Comparison of ENCODE assay signal across 9 mouse cellular contexts in genomic region chr10:75897373-75897772, GRCm38 (mm10). TPM values are rescaled to one million over a fixed set of nuclear protein-coding genes. Genes with fewer than 3 reads are reported as not detected.
DNase-seq lines count a peak whose midpoint lies in the region; ATAC-seq and TF ChIP-seq lines count a peak whose summit lies in the region.
"Had no signal": no experiment of that assay in that cellular context is flagged by ENCODE, and none has a peak within 500 bp of the region (broad histone marks: within the 10 kb centered on the region; RNA-seq: fewer than 3 reads in every experiment).

No protein-coding gene starts in this region.

- 53% methylated on average over 6 of the region's 6 CpGs for WGBS in forebrain, embryonic 10.5 days
- WGBS in forebrain, embryonic 12.5 days = 43% methylated on average over 6 of the region's 6 CpGs
- WGBS in embryonic facial prominence, embryonic 11.5 days = 42% methylated on average over 6 of the region's 6 CpGs
- 42% methylated on average over 6 of the region's 6 CpGs for WGBS in lung, postnatal 0 days

- no peak for TF ChIP-seq EP300 in lung, postnatal 0 days (IDR thresholded peaks at IDR 0.05)

- DNase-seq in forebrain, embryonic 10.5 days (ENCODE audit: extremely low spot score, low spot score) = peak; percentile 67
- DNase-seq in 3T3-L1 (ENCODE audit: low read depth, low spot score) = peak; percentile 71
- peak; percentile 81 for DNase-seq in adrenal gland, postnatal 25 days
- peak; percentile 79 for DNase-seq in embryonic facial prominence, embryonic 11.5 days (ENCODE audit: low spot score)
- DNase-seq in kidney, adult 9 months = peak; percentile 84
- DNase-seq in lung, postnatal 0 days (ENCODE audit: low spot score) = peak; percentile 85
- DNase-seq in spleen, adult 18-20 months = peak; percentile 30 to 66

- H3K9ac ChIP-seq in forebrain, embryonic 12.5 days = no peak overlapping the region
- H3K9ac ChIP-seq in embryonic facial prominence, embryonic 11.5 days (replicated peaks; ENCODE audit: low read length) = no peak overlapping the region
- no peak overlapping the region for H3K9ac ChIP-seq in lung, postnatal 0 days (replicated peaks; ENCODE audit: low read depth)
- H3K9ac ChIP-seq: limb, embryonic 12.5 days had no signal

- no peak overlapping the region for H3K4me2 ChIP-seq in forebrain, embryonic 12.5 days
- H3K4me2 ChIP-seq in embryonic facial prominence, embryonic 11.5 days (ENCODE audit: low read depth, low read length) = no peak overlapping the region
- no peak overlapping the region for H3K4me2 ChIP-seq in lung, postnatal 0 days (replicated peaks; ENCODE audit: low read depth, low read length)
- H3K4me2 ChIP-seq: limb, embryonic 12.5 days had no signal

- no peaks in the 10 kb centered on the region for H3K9me3 ChIP-seq in forebrain, embryonic 10.5 days
- H3K9me3 ChIP-seq in forebrain, embryonic 12.5 days = no peaks in the 10 kb centered on the region
- no peaks in the 10 kb centered on the region for H3K9me3 ChIP-seq in embryonic facial prominence, embryonic 11.5 days (replicated peaks; ENCODE audit: control insufficient read depth, low read length)
- no peaks in the 10 kb centered on the region for H3K9me3 ChIP-seq in lung, postnatal 0 days (ENCODE audit: low read length)
- H3K9me3 ChIP-seq: limb, embryonic 12.5 days had no signal

- no peak for ATAC-seq in forebrain, embryonic 12.5 days (ENCODE audit: low FRiP score)
- no peak for ATAC-seq in embryonic facial prominence, embryonic 11.5 days (replicated peaks; ENCODE audit: insufficient number of reproducible peaks, low FRiP score, low TSS enrichment, low read depth)
- ATAC-seq in lung, postnatal 0 days = no peak

- H3K27ac ChIP-seq in forebrain, embryonic 10.5 days = no peak overlapping the region
- no peak overlapping the region for H3K27ac ChIP-seq in forebrain, embryonic 12.5 days
- H3K27ac ChIP-seq in embryonic facial prominence, embryonic 11.5 days (replicated peaks; ENCODE audit: low read depth, low read length) = no peak overlapping the region
- H3K27ac ChIP-seq in lung, postnatal 0 days (ENCODE audit: low read length) = no peak overlapping the region
- H3K27ac ChIP-seq: limb, embryonic 12.5 days had no signal

- H3K4me3 ChIP-seq in forebrain, embryonic 10.5 days = no peak overlapping the region
- no peak overlapping the region for H3K4me3 ChIP-seq in forebrain, embryonic 12.5 days (replicated peaks)
- H3K4me3 ChIP-seq in embryonic facial prominence, embryonic 11.5 days (ENCODE audit: low read depth, low read length) = no peak overlapping the region
- no peak overlapping the region for H3K4me3 ChIP-seq in lung, postnatal 0 days (ENCODE audit: low read depth, low read length)
- H3K4me3 ChIP-seq: limb, embryonic 12.5 days had no signal

- H3K4me1 ChIP-seq in forebrain, embryonic 10.5 days = peaks cover 21% of the 10 kb centered on the region
- peaks cover 12% of the 10 kb centered on the region for H3K4me1 ChIP-seq in forebrain, embryonic 12.5 days
- no peaks in the 10 kb centered on the region for H3K4me1 ChIP-seq in embryonic facial prominence, embryonic 11.5 days (ENCODE audit: control insufficient read depth, insufficient read depth, low read length)
- peaks cover 12% of the 10 kb centered on the region; the same call in 1 of the 2 replicates for H3K4me1 ChIP-seq in lung, postnatal 0 days (ENCODE audit: insufficient read depth, low read depth, low read length)

- H3K36me3 ChIP-seq in forebrain, embryonic 10.5 days (replicated peaks) = peaks cover 87% of the 10 kb centered on the region
- H3K36me3 ChIP-seq in forebrain, embryonic 12.5 days (replicated peaks) = peaks cover 82% of the 10 kb centered on the region
- H3K36me3 ChIP-seq in embryonic facial prominence, embryonic 11.5 days (replicated peaks; ENCODE audit: control insufficient read depth, insufficient read depth, low read depth, low read length) = peaks cover 10% of the 10 kb centered on the region
- H3K36me3 ChIP-seq in lung, postnatal 0 days (ENCODE audit: insufficient read depth, low read length) = peaks cover 13% of the 10 kb centered on the region; the same call in 1 of the 2 replicates

- no peaks in the 10 kb centered on the region for H3K27me3 ChIP-seq in forebrain, embryonic 10.5 days (ENCODE audit: poor library complexity, severe bottlenecking)
- no peaks in the 10 kb centered on the region for H3K27me3 ChIP-seq in forebrain, embryonic 12.5 days
- no peaks in the 10 kb centered on the region for H3K27me3 ChIP-seq in embryonic facial prominence, embryonic 11.5 days (ENCODE audit: control insufficient read depth, insufficient read depth, low read length)
- no peaks in the 10 kb centered on the region for H3K27me3 ChIP-seq in lung, postnatal 0 days (replicated peaks; ENCODE audit: insufficient read depth, low read length)
- H3K27me3 ChIP-seq: limb, embryonic 12.5 days had no signal

- peak; percentile 92 for TF ChIP-seq CTCF in lung, postnatal 0 days (IDR thresholded peaks at IDR 0.05)

RNA-seq across cellular contexts. Expression of gene Derl3, which starts 4.2 kb away (rescaled TPM):
- polyA plus RNA-seq in forebrain, embryonic 10.5 days (2016; fragmentation: Nextera tagmentation; extraction: Ambion mirVana) = 1.8 and 2.4 TPM in 2 replicates
- polyA plus RNA-seq in forebrain, embryonic 12.5 days (2016; fragmentation: Nextera tagmentation; extraction: Ambion mirVana) = 3.1 and 3.3 TPM in 2 replicates
- total RNA-seq in adrenal gland, postnatal 25 days (2021) = 1.1 and 1.5 TPM in 2 replicates
- 2.3 and 3.7 TPM in 2 replicates for polyA plus RNA-seq in embryonic facial prominence, embryonic 11.5 days (2014; fragmentation: Nextera tagmentation; extraction: Ambion mirVana)
- polyA plus RNA-seq in lung, postnatal 0 days (2015; fragmentation: Nextera tagmentation; extraction: Ambion mirVana) = 1.2 TPM in 2 replicates

RNA-seq across cellular contexts. Expression of gene Smarcb1, which starts 24.0 kb away (rescaled TPM):
- polyA plus RNA-seq in forebrain, embryonic 10.5 days (2016; fragmentation: Nextera tagmentation; extraction: Ambion mirVana) = 275 and 283 TPM in 2 replicates
- polyA plus RNA-seq in forebrain, embryonic 12.5 days (2016; fragmentation: Nextera tagmentation; extraction: Ambion mirVana) = 303 and 310 TPM in 2 replicates
- 84.7 and 85.0 TPM in 2 replicates for total RNA-seq in adrenal gland, postnatal 25 days (2021)
- polyA plus RNA-seq in embryonic facial prominence, embryonic 11.5 days (2014; fragmentation: Nextera tagmentation; extraction: Ambion mirVana) = 236 and 250 TPM in 2 replicates
- 109 TPM in 2 replicates for polyA plus RNA-seq in lung, postnatal 0 days (2015; fragmentation: Nextera tagmentation; extraction: Ambion mirVana)

RNA-seq across cellular contexts. Expression of gene Chchd10, which starts 35.6 kb away (rescaled TPM):
- polyA plus RNA-seq in forebrain, embryonic 10.5 days (2016; fragmentation: Nextera tagmentation; extraction: Ambion mirVana) = 8.8 and 10.7 TPM in 2 replicates
- polyA plus RNA-seq in forebrain, embryonic 12.5 days (2016; fragmentation: Nextera tagmentation; extraction: Ambion mirVana) = 7.6 and 7.8 TPM in 2 replicates
- 787 and 1,051 TPM in 2 replicates for total RNA-seq in adrenal gland, postnatal 25 days (2021)
- polyA plus RNA-seq in embryonic facial prominence, embryonic 11.5 days (2014; fragmentation: Nextera tagmentation; extraction: Ambion mirVana) = 8.7 and 8.8 TPM in 2 replicates
- polyA plus RNA-seq in lung, postnatal 0 days (2015; fragmentation: Nextera tagmentation; extraction: Ambion mirVana) = 299 and 347 TPM in 2 replicates

RNA-seq across cellular contexts. Expression of gene Mif, which starts 37.3 kb away (rescaled TPM):
- polyA plus RNA-seq in forebrain, embryonic 10.5 days (2016; fragmentation: Nextera tagmentation; extraction: Ambion mirVana) = 3,631 and 3,763 TPM in 2 replicates
- 1,649 and 1,743 TPM in 2 replicates for polyA plus RNA-seq in forebrain, embryonic 12.5 days (2016; fragmentation: Nextera tagmentation; extraction: Ambion mirVana)
- total RNA-seq in adrenal gland, postnatal 25 days (2021) = 287 and 343 TPM in 2 replicates
- 1,991 and 2,343 TPM in 2 replicates for polyA plus RNA-seq in embryonic facial prominence, embryonic 11.5 days (2014; fragmentation: Nextera tagmentation; extraction: Ambion mirVana)
- polyA plus RNA-seq in lung, postnatal 0 days (2015; fragmentation: Nextera tagmentation; extraction: Ambion mirVana) = 280 and 356 TPM in 2 replicates

RNA-seq across cellular contexts. Expression of gene Mmp11, which starts 38.9 kb away (rescaled TPM):
- polyA plus RNA-seq in forebrain, embryonic 10.5 days (2016; fragmentation: Nextera tagmentation; extraction: Ambion mirVana) = 22.5 and 24.6 TPM in 2 replicates
- 31.3 and 33.3 TPM in 2 replicates for polyA plus RNA-seq in forebrain, embryonic 12.5 days (2016; fragmentation: Nextera tagmentation; extraction: Ambion mirVana)
- total RNA-seq in adrenal gland, postnatal 25 days (2021) = 7.9 and 9.5 TPM in 2 replicates
- polyA plus RNA-seq in embryonic facial prominence, embryonic 11.5 days (2014; fragmentation: Nextera tagmentation; extraction: Ambion mirVana) = 56.1 and 71.9 TPM in 2 replicates
- 118 and 127 TPM in 2 replicates for polyA plus RNA-seq in lung, postnatal 0 days (2015; fragmentation: Nextera tagmentation; extraction: Ambion mirVana)

Comparison
In these comparisons a context has a peak if more than half of its experiments do, and no peak if none do; other contexts are left out.
1. RNA of gene Chchd10, which starts 35.6 kb away (polyA plus RNA-seq): 299 to 347 TPM in lung, postnatal 0 days; 8.8 to 10.7 TPM in forebrain, embryonic 10.5 days, 8.7 to 8.8 TPM in embryonic facial prominence, embryonic 11.5 days and 7.6 to 7.8 TPM in forebrain, embryonic 12.5 days; every median in the first group is over 10 times any median in the second.
2. Peak in every context shown above with its lines, with median percentiles within 50 percentile points of each other: DNase-seq.